2 mouse cellular contexts compared by ENCODE assay signal in the genomic region with DNA sequence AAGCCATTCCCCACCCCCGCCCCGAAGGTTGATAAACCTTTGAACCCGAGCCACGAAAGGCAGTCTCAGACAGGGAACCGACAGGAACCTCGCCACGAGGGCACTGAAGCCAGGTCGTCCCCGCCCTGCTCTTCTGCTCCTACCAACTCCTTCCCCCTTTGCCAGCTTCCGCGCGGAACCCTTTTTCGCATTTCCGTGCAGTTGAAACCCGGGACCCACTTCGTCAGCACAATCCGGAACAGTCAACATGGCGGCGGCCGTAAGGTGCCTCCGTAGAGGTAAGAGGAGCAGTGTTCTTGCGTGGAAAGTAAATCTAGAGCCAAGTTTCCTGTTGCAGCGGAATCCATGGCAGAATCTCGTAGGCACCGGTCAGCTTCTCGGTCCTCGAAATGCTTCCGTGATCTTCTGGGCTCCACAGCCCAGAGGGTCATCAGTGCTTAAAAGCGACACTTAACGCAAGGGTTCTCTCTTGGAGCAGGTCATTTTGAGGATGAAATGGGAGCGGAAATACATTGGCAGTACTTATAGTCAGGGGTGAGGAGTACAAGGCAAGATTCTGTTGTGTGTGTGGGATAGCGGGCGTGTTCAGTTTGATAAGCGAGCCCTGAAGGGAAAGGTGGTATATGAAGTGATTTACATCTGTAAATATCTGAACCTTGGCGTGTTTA.
A peak's percentile ranks its signal among the peaks of the same experiment; 100 is the strongest.
TF ChIP-seq lines count a peak whose summit lies in the region.

No protein-coding gene starts in this region.

TF ChIP-seq in C2C12, 6 proteins besides CTCF, POLR2A, EP300 and RAD21 (continued from another document):
- TF ChIP-seq MYOG (IDR thresholded peaks at IDR 0.05; ENCODE audit: control insufficient read depth, extremely low read depth, insufficient read length) (no peak), FOSL1 (IDR thresholded peaks at IDR 0.05; ENCODE audit: insufficient read depth, low read length, poor library complexity, severe bottlenecking) (no peak), MAX (IDR thresholded peaks at IDR 0.05) (peak; percentile 87)
TF ChIP-seq in C2C12: peak in this region for 1.

TF ChIP-seq in myocyte, 11 proteins besides CTCF, POLR2A, EP300 and RAD21 (continued from another document):
- TF ChIP-seq SRF (IDR thresholded peaks at IDR 0.05; ENCODE audit: control insufficient read depth, insufficient read length, low read depth), result no peak
- TF ChIP-seq REST (IDR thresholded peaks at IDR 0.05; ENCODE audit: insufficient read depth, insufficient read length), result no peak
- no peak for TF ChIP-seq MYOD1 (IDR thresholded peaks at IDR 0.05; ENCODE audit: control insufficient read depth in 1 of 3, insufficient read length in 2 of 3, low read depth in 2 of 3)
- no peak for TF ChIP-seq CEBPB (IDR thresholded peaks at IDR 0.05; ENCODE audit: insufficient read depth, poor library complexity, severe bottlenecking)
- TF ChIP-seq TCF12 (IDR thresholded peaks at IDR 0.05; ENCODE audit: insufficient read depth, poor library complexity, severe bottlenecking), result no peak
- peak; percentile 98 for TF ChIP-seq POLR2AphosphoS2 (IDR thresholded peaks at IDR 0.05; ENCODE audit: insufficient read length, low read depth)
- TF ChIP-seq TCF3 (IDR thresholded peaks at IDR 0.05; ENCODE audit: insufficient read length, low read depth), result no peak
